Mouse (Mus musculus) fibroblast of lung, adult 2 months (primary cell): ENCODE measurements around the gene Phf21b.
A peak's percentile ranks its signal among the peaks of the same experiment; 100 is the strongest.

Experiments
- DNase-seq: peaks from one replicate; pipeline ENCODE4 v3.0.0-alpha.2; 2011; ENCODE audit warnings: low read depth

Gene Phf21b

GRCm38 (mm10) chr15:84846216-84846615 lies 9.6 kb downstream of the Phf21b start:
- no peak for DNase-seq

GRCm38 (mm10) chr15:84844831-84845230 lies 11.0 kb downstream of the Phf21b start:
- DNase-seq: no peak

- DNase-seq: no peak
Measured at GRCm38 (mm10) chr15:84843034-84843433, 12.8 kb downstream of the Phf21b start.

- DNase-seq: no peak
Measured at GRCm38 (mm10) chr15:84841925-84842821, 13.7 kb downstream of the Phf21b start.

- DNase-seq: no peak
Measured at GRCm38 (mm10) chr15:84840560-84840959, 15.3 kb downstream of the Phf21b start.

- DNase-seq: peak; percentile 29
Measured at GRCm38 (mm10) chr15:84839521-84839920, 16.3 kb downstream of the Phf21b start.

- no peak for DNase-seq
Measured at GRCm38 (mm10) chr15:84837896-84838295, 18.0 kb downstream of the Phf21b start.

- peak; percentile 20 for DNase-seq
Measured at GRCm38 (mm10) chr15:84829416-84829815, 26.4 kb downstream of the Phf21b start.

- no peak for DNase-seq
Measured at GRCm38 (mm10) chr15:84828603-84829002, 27.2 kb downstream of the Phf21b start.

- DNase-seq: no peak
Measured at GRCm38 (mm10) chr15:84823086-84823485, 32.8 kb downstream of the Phf21b start.

- DNase-seq: no peak
Measured at GRCm38 (mm10) chr15:84820811-84821210, 35.0 kb downstream of the Phf21b start.

GRCm38 (mm10) chr15:84818284-84818683 lies 37.6 kb downstream of the Phf21b start:
- DNase-seq: no peak

- DNase-seq: no peak
Measured at GRCm38 (mm10) chr15:84817589-84817988, 38.3 kb downstream of the Phf21b start.

- DNase-seq: no peak
Measured at GRCm38 (mm10) chr15:84815171-84815570, 40.7 kb downstream of the Phf21b start.

GRCm38 (mm10) chr15:84812831-84813357 lies 43.0 kb downstream of the Phf21b start:
- DNase-seq: no peak

- DNase-seq: no peak
Measured at GRCm38 (mm10) chr15:84811126-84811525, 44.7 kb downstream of the Phf21b start.

- DNase-seq: no peak
Measured at GRCm38 (mm10) chr15:84809275-84809952, 46.4 kb downstream of the Phf21b start.

GRCm38 (mm10) chr15:84803685-84804084 lies 52.2 kb downstream of the Phf21b start:
- no peak for DNase-seq

- DNase-seq: no peak
Measured at GRCm38 (mm10) chr15:84800132-84800531, 55.7 kb downstream of the Phf21b start.

- no peak for DNase-seq
Measured at GRCm38 (mm10) chr15:84793649-84794048, 62.2 kb downstream of the Phf21b start.

GRCm38 (mm10) chr15:84787161-84787560 lies 68.7 kb downstream of the Phf21b start:
- DNase-seq: no peak

GRCm38 (mm10) chr15:84784812-84785211 lies 71.0 kb downstream of the Phf21b start:
- no peak for DNase-seq

GRCm38 (mm10) chr15:84778587-84778986 lies 77.3 kb downstream of the Phf21b start:
- DNase-seq: no peak
